ENCODE assay signal across 8 mouse cellular contexts in genomic region chr9:55937224-55937663, GRCm38 (mm10). TPM values are rescaled to one million over a fixed set of nuclear protein-coding genes. Genes with fewer than 3 reads are reported as not detected.
DNase-seq lines count a peak whose midpoint lies in the region; ATAC-seq and TF ChIP-seq lines count a peak whose summit lies in the region.

No protein-coding gene starts in this region.

- H3K4me1 ChIP-seq in G1E (ENCODE audit: insufficient read depth, low read depth, low read length): peaks cover 30% of the 10 kb centered on the region
- H3K4me1 ChIP-seq in embryonic facial prominence, embryonic 15.5 days: peaks cover 17% of the 10 kb centered on the region
- peaks cover 10% of the 10 kb centered on the region for H3K4me1 ChIP-seq in intestine, embryonic 16.5 days (ENCODE audit: control insufficient read depth, insufficient read depth, low read length)
- H3K4me1 ChIP-seq in midbrain, embryonic 12.5 days: peaks cover 21% of the 10 kb centered on the region

- no peak for ATAC-seq in G1E (ENCODE audit: extremely low read depth, insufficient number of reproducible peaks, low FRiP score, poor library complexity, severe bottlenecking)
- no peak for ATAC-seq in embryonic facial prominence, embryonic 15.5 days (ENCODE audit: insufficient number of reproducible peaks, low FRiP score, low TSS enrichment, low read depth)
- ATAC-seq in intestine, embryonic 16.5 days: 0 out of 2 replicates have a peak, but pooled peaks have one; percentile 4
- no peak for ATAC-seq in midbrain, embryonic 12.5 days (ENCODE audit: low FRiP score, low read depth)

- no peaks in the 10 kb centered on the region for H3K27me3 ChIP-seq in G1E (ENCODE audit: insufficient read depth, low read length)
- no peaks in the 10 kb centered on the region for H3K27me3 ChIP-seq in embryonic facial prominence, embryonic 15.5 days
- no peaks in the 10 kb centered on the region for H3K27me3 ChIP-seq in intestine, embryonic 16.5 days (replicated peaks; ENCODE audit: control insufficient read depth, insufficient read depth, low read length)
- H3K27me3 ChIP-seq in midbrain, embryonic 12.5 days: no peaks in the 10 kb centered on the region

- peak overlapping the region; percentile 89 for H3K4me3 ChIP-seq in G1E (ENCODE audit: low read depth, low read length)
- H3K4me3 ChIP-seq in embryonic facial prominence, embryonic 15.5 days (replicated peaks): peak overlapping the region; percentile 88
- H3K4me3 ChIP-seq in intestine, embryonic 16.5 days (ENCODE audit: low read length): peak overlapping the region; percentile 72
- peak overlapping the region; percentile 82 for H3K4me3 ChIP-seq in midbrain, embryonic 12.5 days

- WGBS in embryonic facial prominence, embryonic 15.5 days: 25% methylated on average over 5 of the region's 5 CpGs
- WGBS in intestine, embryonic 16.5 days: 31% methylated on average over 5 of the region's 5 CpGs
- WGBS in midbrain, embryonic 12.5 days: 49% methylated on average over 5 of the region's 5 CpGs

- peak overlapping the region; percentile 62 for H3K4me2 ChIP-seq in embryonic facial prominence, embryonic 15.5 days (replicated peaks)
- H3K4me2 ChIP-seq in intestine, embryonic 16.5 days (ENCODE audit: low read depth, low read length): peak overlapping the region; percentile 57
- peak overlapping the region; percentile 63 for H3K4me2 ChIP-seq in midbrain, embryonic 12.5 days (replicated peaks)

- no peak for TF ChIP-seq CTCF in G1E (IDR thresholded peaks at IDR 0.05; ENCODE audit: low read depth, low read length)

- peak overlapping the region; percentile 18; the same call in 1 of the 2 replicates for H3K27ac ChIP-seq in embryonic facial prominence, embryonic 15.5 days (replicated peaks)
- peak overlapping the region; percentile 84; the same call in 1 of the 2 replicates for H3K27ac ChIP-seq in intestine, embryonic 16.5 days (ENCODE audit: low read length)
- H3K27ac ChIP-seq in midbrain, embryonic 12.5 days (replicated peaks): peak overlapping the region; percentile 80; the same call in 1 of the 2 replicates

- peak; percentile 5 for DNase-seq in kidney, adult 11 months
- DNase-seq in kidney, postnatal 25 days: no peak
- DNase-seq in G1E (ENCODE audit: low spot score): peak; percentile 3
- peak; percentile 10 to 21 for DNase-seq in thymus, postnatal 10 days (ENCODE audit: low spot score in 2 of 2)
- no peak for DNase-seq in adrenal gland, postnatal 36 days

- no peaks in the 10 kb centered on the region for H3K9me3 ChIP-seq in G1E (replicated peaks)
- no peaks in the 10 kb centered on the region for H3K9me3 ChIP-seq in embryonic facial prominence, embryonic 15.5 days (replicated peaks)
- no peaks in the 10 kb centered on the region for H3K9me3 ChIP-seq in intestine, embryonic 16.5 days (ENCODE audit: control insufficient read depth, low read length)
- no peaks in the 10 kb centered on the region for H3K9me3 ChIP-seq in midbrain, embryonic 12.5 days

- H3K9ac ChIP-seq in embryonic facial prominence, embryonic 15.5 days: peak overlapping the region; percentile 72; the same call in 1 of the 2 replicates
- peak overlapping the region; percentile 84 for H3K9ac ChIP-seq in intestine, embryonic 16.5 days (ENCODE audit: low read depth, low read length)
- H3K9ac ChIP-seq in midbrain, embryonic 12.5 days (replicated peaks): peak overlapping the region; percentile 82

- peaks cover 10% of the 10 kb centered on the region for H3K36me3 ChIP-seq in G1E (replicated peaks)
- no peaks in the 10 kb centered on the region for H3K36me3 ChIP-seq in embryonic facial prominence, embryonic 15.5 days
- H3K36me3 ChIP-seq in intestine, embryonic 16.5 days (ENCODE audit: control insufficient read depth, insufficient read depth, low read length): no peaks in the 10 kb centered on the region
- H3K36me3 ChIP-seq in midbrain, embryonic 12.5 days: no peaks in the 10 kb centered on the region

RNA-seq across cellular contexts. Expression of gene Scaper, which starts 0.7 kb away (rescaled TPM):
- total RNA-seq in G1E (2014; fragmentation: Nextera tagmentation): 16.3 and 18.7 TPM in 2 replicates
- 12.9 and 15.0 TPM in 2 replicates for total RNA-seq in G1E (2017)
- polyA plus RNA-seq in G1E (2012): 0.43 TPM in 2 replicates
- polyA plus RNA-seq in embryonic facial prominence, embryonic 15.5 days (2015; fragmentation: Nextera tagmentation; extraction: Ambion mirVana): 12.3 and 14.0 TPM in 2 replicates
- 7.4 and 7.9 TPM in 2 replicates for polyA plus RNA-seq in intestine, embryonic 16.5 days (2015; fragmentation: Nextera tagmentation; extraction: Ambion mirVana)
- polyA plus RNA-seq in midbrain, embryonic 12.5 days (2016; fragmentation: Nextera tagmentation; extraction: Ambion mirVana): 20.5 and 22.6 TPM in 2 replicates
- 10 to 100 TPM in 1 of 2 experiments, 1 to 10 TPM in 1; 9.9 to 12.4 TPM for total RNA-seq in adrenal gland, postnatal 36 days (2021)

Comparison
In these comparisons a context has a peak if more than half of its experiments do, and no peak if none do; other contexts are left out.
1. DNase-seq: peak in kidney, adult 11 months (single experiment), G1E (single experiment) and thymus, postnatal 10 days (2 of 2); none in kidney, postnatal 25 days (0 of 2) and adrenal gland, postnatal 36 days (0 of 2).
2. H3K27ac ChIP-seq: peak in every context shown above with its lines; median percentile 84 in intestine, embryonic 16.5 days; 80 in midbrain, embryonic 12.5 days; 18 in embryonic facial prominence, embryonic 15.5 days.
3. Peak in every context shown above with its lines, with median percentiles within 50 percentile points of each other: H3K4me3 ChIP-seq, H3K4me2 ChIP-seq and H3K9ac ChIP-seq.